Mouse (Mus musculus): ENCODE measurements at regions not wholly inside any gene's neighbourhood (a gene's known extent, or its start where the extent isn't known, plus 50 kb on each side); places are given as distances from the start of the nearest gene placed in this dataset.

DNA sequence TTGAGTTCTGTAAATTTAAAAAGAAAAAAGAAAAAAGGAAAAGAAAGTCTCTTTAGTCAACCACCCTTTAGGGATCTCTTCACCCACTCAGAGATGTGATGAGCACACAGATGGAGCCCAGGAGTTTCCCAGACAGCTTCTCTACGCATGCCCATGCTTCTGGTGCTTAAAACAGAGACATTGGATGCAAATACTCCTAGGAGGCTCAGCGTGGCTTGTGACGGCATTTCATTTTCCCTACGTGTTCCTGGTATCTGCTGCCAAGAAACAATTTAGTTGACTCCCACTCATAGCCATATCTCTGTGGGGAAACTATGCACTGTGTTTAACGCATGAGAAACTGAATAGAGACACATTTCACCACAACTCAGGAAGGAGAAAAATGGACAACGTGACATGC is 345.6 kb upstream of the Nr2f2 start:
- TF ChIP-seq CTCF (IDR thresholded peaks at IDR 0.05; ENCODE audit: extremely low read depth, insufficient read length, insufficient replicate concordance, low read depth, low read length) = no peak
- no peak for TF ChIP-seq POLR2A (IDR thresholded peaks at IDR 0.05; ENCODE audit: low read depth, low read length)
